Mouse (Mus musculus) kidney, adult 9 months (tissue): Measurements from ENCODE around the gene Dppa1.
"Not testable (repeated sequence)": the region's sequence is repeated elsewhere in the genome, so short reads cannot be mapped to it uniquely, and the experiment has no call there.

Source experiments
- DNase-seq: peaks from one replicate; pipeline ENCODE4 v3.0.0; 2022

Gene Dppa1

GRCm38 (mm10) chr11:46629211-46629795, at the start of gene Dppa1:
Gene Dppa1, minus strand, starts transcription at chr11:46629261.
- no peak for DNase-seq

DNA sequence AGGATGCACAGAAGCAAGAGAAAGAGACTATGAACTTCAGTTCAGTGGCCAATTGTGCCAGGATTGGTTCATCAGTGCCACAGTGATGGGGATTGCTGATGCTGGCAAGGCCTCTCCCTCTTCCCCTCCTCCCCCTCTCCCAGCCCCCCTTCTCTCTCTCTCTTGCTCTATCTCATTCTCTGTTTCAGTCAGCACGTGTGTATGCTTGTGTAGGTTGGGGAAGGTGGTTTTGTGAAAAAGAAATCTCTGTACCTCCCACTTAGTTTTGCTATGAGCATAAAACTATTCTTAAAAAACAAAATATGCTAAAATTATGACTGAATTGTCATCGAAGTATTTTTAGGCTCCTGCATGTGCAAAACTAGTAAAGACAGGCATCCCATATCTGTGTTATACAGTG, 38.9 kb upstream of the Dppa1 start:
- DNase-seq = no peak

DNA sequence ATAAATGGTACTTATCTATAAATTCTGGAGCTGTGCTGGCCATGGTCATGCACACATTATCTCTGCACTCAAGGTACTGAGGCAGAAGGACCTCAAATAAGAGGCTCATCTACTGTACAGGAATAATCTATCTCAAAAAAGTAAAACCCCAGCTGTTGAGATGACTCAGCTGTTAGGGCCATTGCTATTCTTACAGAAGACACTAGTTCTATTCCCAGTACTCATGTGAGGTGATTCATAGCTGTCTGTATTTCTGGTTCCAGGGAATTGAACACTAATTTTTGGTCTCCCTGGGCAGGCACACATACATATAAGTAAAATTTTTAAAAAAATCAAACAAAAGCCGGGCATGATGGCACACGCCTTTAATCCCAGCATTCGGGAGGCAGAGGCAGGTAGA, 38.0 kb upstream of the Dppa1 start:
- no peak for DNase-seq

- peak; percentile 24 for DNase-seq
Measured at GRCm38 (mm10) chr11:46665599-46666522, 36.8 kb upstream of the Dppa1 start.

DNA sequence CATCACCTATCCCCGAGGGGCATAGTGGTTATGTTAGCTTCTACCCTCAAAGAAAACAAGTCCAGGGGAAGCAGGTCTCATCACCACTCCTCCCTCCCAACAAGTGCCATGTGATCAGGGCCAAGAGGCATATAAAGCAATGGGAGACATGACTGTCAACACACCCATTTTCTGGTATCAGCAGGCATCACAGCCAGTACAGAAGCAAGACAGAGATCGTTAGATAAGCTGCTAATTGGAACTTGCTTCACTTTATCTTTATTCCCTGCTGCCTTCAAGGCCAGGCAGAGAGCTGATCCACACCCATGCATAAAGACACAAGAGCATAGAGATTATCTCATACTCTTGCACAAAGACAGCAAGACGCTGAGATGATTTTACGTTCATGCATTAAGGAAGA, 34.2 kb upstream of the Dppa1 start:
- DNase-seq = no peak

- DNase-seq = no peak
Measured at GRCm38 (mm10) chr11:46652476-46652875, 23.4 kb upstream of the Dppa1 start.

GRCm38 (mm10) chr11:46649655-46650054, 20.6 kb upstream of the Dppa1 start:
- not testable (repeated sequence) for DNase-seq

DNA sequence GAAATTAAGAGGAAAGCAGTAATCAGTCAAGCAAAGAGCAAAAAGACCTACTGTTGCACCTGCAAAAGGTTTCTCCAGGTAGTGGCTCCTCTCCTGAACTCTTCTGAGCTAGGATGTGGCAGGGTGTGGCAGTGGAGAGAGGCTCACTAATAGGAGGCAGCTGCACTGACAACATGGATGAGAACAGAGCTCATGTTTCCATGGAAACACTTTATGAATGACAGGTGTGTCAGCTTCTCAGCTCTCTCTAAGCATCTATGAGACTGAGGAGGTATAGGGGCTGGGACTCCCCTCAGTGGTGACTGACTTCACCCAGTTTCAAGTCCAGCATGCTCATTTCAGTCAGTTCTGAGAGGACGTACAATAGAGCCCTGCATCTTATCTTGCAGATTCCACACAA, 15.8 kb upstream of the Dppa1 start:
- DNase-seq = no peak

GRCm38 (mm10) chr11:46636568-46636967, 7.5 kb upstream of the Dppa1 start:
- no peak for DNase-seq

GRCm38 (mm10) chr11:46635516-46635915, 6.5 kb upstream of the Dppa1 start:
- not testable (repeated sequence) for DNase-seq

- DNase-seq = peak; percentile 45
Measured at GRCm38 (mm10) chr11:46631635-46632034, 2.6 kb upstream of the Dppa1 start.

- no peak for DNase-seq
Measured at GRCm38 (mm10) chr11:46620414-46621168, 8.5 kb downstream of the Dppa1 start.

DNA sequence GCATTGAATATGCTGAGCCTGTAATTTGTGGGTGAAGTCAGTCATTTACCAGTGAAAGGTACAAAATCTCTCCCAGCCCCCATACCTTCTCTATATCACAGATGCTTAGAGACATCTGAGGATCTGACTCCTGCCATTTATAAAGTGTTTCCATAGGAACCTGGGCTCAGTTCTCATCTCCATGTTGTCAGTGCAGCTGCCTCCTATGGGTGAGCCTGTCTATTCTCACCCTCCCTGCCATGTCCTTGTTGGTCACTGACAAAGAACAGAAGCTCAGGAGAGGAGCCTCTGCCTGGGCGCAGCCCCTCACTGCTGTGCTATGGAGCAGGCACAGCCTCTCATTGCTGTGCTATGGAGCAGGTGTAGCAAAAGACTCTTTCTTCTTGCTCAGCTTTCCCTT, 9.1 kb downstream of the Dppa1 start:
- DNase-seq = no peak

GRCm38 (mm10) chr11:46592416-46592815, 36.6 kb downstream of the Dppa1 start:
- DNase-seq = no peak

DNA sequence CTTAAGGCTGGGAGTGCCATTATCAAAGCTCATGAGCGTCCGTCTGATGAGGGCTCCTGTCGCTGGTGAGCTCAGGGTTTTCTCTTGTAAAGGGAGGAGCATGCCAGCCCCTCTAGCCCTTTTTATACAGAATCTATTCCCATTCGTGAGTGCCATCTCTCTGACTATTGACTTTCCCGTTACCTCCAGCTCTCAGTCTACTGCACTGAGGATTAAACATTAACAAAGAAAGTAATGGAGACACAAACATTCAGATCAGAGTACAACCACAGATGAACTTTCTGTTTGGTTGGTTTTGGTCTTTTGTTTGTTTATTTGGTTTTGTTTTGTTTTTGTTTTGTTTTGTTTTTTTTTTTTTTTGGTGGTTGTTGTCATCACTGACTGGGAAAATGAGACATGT, 46.3 kb downstream of the Dppa1 start:
- peak; percentile 28 for DNase-seq

- peak; percentile 22 for DNase-seq
Measured at GRCm38 (mm10) chr11:46580428-46580827, 48.6 kb downstream of the Dppa1 start.

GRCm38 (mm10) chr11:46578771-46579281, 50.2 kb downstream of the Dppa1 start:
- DNase-seq = peak; percentile 73

GRCm38 (mm10) chr11:46571327-46571726, 57.7 kb downstream of the Dppa1 start, which contains the start of gene BC053393:
Gene BC053393, plus strand, starts transcription at chr11:46571536.
- no peak for DNase-seq

GRCm38 (mm10) chr11:46569107-46569506, 60.0 kb downstream of the Dppa1 start:
- DNase-seq = no peak

DNA sequence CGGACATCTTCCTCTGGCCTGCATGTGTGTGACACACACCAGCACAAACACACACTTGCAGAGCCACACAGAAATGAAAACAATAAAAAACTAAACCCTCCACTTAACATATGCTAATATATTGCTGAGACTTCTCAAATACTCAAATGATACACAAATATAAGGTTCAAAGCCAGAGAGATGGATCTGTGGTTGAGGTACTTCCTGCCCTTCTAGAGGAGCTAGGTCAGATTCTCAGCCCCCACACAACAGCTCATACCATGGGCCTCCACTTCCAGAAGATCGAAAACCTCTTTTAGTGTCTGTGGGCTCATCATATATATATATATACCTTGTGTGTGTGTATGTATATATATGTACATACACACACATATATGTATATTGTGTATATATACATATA, 63.1 kb downstream of the Dppa1 start:
- no peak for DNase-seq

- no peak for DNase-seq
Measured at GRCm38 (mm10) chr11:46564671-46565070, 64.4 kb downstream of the Dppa1 start.

DNA sequence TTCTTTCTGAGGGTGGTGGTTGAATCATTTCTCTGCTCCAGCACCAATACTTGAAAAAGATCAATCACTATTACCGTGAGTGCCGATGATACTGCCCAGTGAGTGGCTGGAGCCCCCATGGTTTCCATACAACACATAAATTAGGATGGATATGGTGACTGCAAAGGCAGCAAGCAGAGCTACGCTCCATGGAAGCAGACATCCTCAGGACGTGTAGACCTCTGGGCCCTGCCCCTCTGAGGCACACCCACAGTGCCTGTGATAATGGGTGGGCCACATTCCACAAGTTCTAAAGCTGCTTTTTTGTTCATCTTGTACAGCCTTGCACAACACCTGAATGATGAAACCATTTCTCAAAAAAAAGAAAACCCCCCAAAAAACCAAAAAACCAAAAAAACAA, 68.0 kb downstream of the Dppa1 start:
- no peak for DNase-seq
